In the genomic region with DNA sequence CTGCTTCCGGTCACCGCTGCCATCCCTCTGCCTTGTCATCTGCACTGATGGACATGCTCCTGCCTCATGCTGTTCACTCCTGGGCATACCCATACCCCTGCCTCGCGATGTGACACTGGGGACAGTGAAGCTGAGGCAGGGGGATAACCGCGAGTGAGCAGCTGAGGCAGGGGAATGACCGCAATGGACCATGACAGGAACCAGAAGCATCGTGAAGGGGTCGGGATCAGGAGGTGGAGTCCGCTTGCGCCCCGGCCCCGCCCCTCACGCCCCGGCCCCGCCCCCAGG, we compare ENCODE assay signal across 8 mouse cellular contexts. TPM values are rescaled to one million over a fixed set of nuclear protein-coding genes. Genes with fewer than 3 reads are reported as not detected.
A peak's percentile ranks its signal among the peaks of the same experiment; 100 is the strongest.
DNase-seq lines count a peak whose midpoint lies in the region; ATAC-seq and TF ChIP-seq lines count a peak whose summit lies in the region.

No protein-coding gene starts in this region.

- peak overlapping the region; percentile 62; the same call in 1 of the 2 replicates for H3K27ac ChIP-seq in spleen, adult 2 months (ENCODE audit: insufficient read depth, low read length)
- no peak overlapping the region for H3K27ac ChIP-seq in limb, embryonic 13.5 days
- H3K27ac ChIP-seq in stomach, embryonic 15.5 days = no peak overlapping the region

- peaks cover 53% of the 10 kb centered on the region for H3K9me3 ChIP-seq in erythroblast, embryonic 14.5 days (ENCODE audit: control insufficient read depth, low read length)
- peaks cover 54% of the 10 kb centered on the region for H3K9me3 ChIP-seq in limb, embryonic 13.5 days
- no peaks in the 10 kb centered on the region; the same call in 1 of the 2 replicates for H3K9me3 ChIP-seq in stomach, embryonic 15.5 days

- WGBS in spleen, adult 2 months = 47% methylated on average over 16 of the region's 16 CpGs
- 24% methylated on average over 16 of the region's 16 CpGs for WGBS in limb, embryonic 13.5 days
- 33% methylated on average over 16 of the region's 16 CpGs for WGBS in stomach, embryonic 15.5 days

- ATAC-seq in erythroblast, adult 5-6 weeks (replicated peaks; ENCODE audit: low FRiP score, poor library complexity, severe bottlenecking) = no peak
- 0 out of 2 replicates have a peak, but pooled peaks have one; percentile 2 for ATAC-seq in limb, embryonic 13.5 days (ENCODE audit: low FRiP score, low read depth)
- ATAC-seq in stomach, embryonic 15.5 days (ENCODE audit: insufficient read depth, low FRiP score, low read depth) = 0 out of 2 replicates have a peak, but pooled peaks have one; percentile 0
- ATAC-seq in megakaryocyte-erythroid progenitor cell, adult 5-6 weeks (replicated peaks; ENCODE audit: low FRiP score, low TSS enrichment, poor library complexity, severe bottlenecking) = no peak

- no peak for TF ChIP-seq POLR2A in spleen, adult 2 months (IDR thresholded peaks at IDR 0.05; ENCODE audit: low read depth, low read length)

- TF ChIP-seq CTCF in spleen, adult 2 months (IDR thresholded peaks at IDR 0.05; ENCODE audit: extremely low read depth, insufficient read depth, insufficient read length, insufficient replicate concordance) = no peak

- peak overlapping the region; percentile 72 for H3K4me2 ChIP-seq in limb, embryonic 13.5 days (replicated peaks)
- H3K4me2 ChIP-seq in stomach, embryonic 15.5 days = peak overlapping the region; percentile 87

- peaks cover 5% of the 10 kb centered on the region; the same call in 1 of the 2 replicates for H3K27me3 ChIP-seq in erythroblast, embryonic 14.5 days (ENCODE audit: control insufficient read depth)
- H3K27me3 ChIP-seq in spleen, adult 2 months (ENCODE audit: control insufficient read depth, insufficient read depth, low read length) = no peaks in the 10 kb centered on the region
- H3K27me3 ChIP-seq in limb, embryonic 13.5 days = no peaks in the 10 kb centered on the region
- no peaks in the 10 kb centered on the region for H3K27me3 ChIP-seq in stomach, embryonic 15.5 days (replicated peaks)

- DNase-seq in spleen, adult 2 months (ENCODE audit: low read depth in 1 of 2, low spot score in 2 of 2) = peak in 1 of 2 experiments; percentile 23
- DNase-seq in spleen, postnatal 14 days (ENCODE audit: low spot score in 2 of 2) = no peak
- no peak for DNase-seq in kidney, postnatal 10 days

- H3K4me1 ChIP-seq in erythroblast, embryonic 14.5 days (ENCODE audit: control insufficient read depth) = peaks cover 14% of the 10 kb centered on the region
- H3K4me1 ChIP-seq in spleen, adult 2 months (ENCODE audit: control insufficient read depth, insufficient read depth, insufficient read length) = no peaks in the 10 kb centered on the region
- H3K4me1 ChIP-seq in limb, embryonic 13.5 days = no peaks in the 10 kb centered on the region
- no peaks in the 10 kb centered on the region for H3K4me1 ChIP-seq in stomach, embryonic 15.5 days

- H3K36me3 ChIP-seq in erythroblast, embryonic 14.5 days (ENCODE audit: control insufficient read depth) = peaks cover 16% of the 10 kb centered on the region
- no peaks in the 10 kb centered on the region for H3K36me3 ChIP-seq in spleen, adult 2 months (ENCODE audit: control insufficient read depth, insufficient read depth, low read length)
- peaks cover 43% of the 10 kb centered on the region for H3K36me3 ChIP-seq in limb, embryonic 13.5 days
- peaks cover 7% of the 10 kb centered on the region; the same call in 1 of the 2 replicates for H3K36me3 ChIP-seq in stomach, embryonic 15.5 days

- peak overlapping the region; percentile 68 for H3K4me3 ChIP-seq in erythroblast, embryonic 14.5 days (replicated peaks)
- peak overlapping the region; percentile 86; the same call in 1 of the 2 replicates for H3K4me3 ChIP-seq in spleen, adult 2 months (ENCODE audit: extremely low read depth, insufficient read depth, insufficient read length)
- peak overlapping the region; percentile 62 for H3K4me3 ChIP-seq in limb, embryonic 13.5 days
- H3K4me3 ChIP-seq in stomach, embryonic 15.5 days (replicated peaks) = peak overlapping the region; percentile 62

- H3K9ac ChIP-seq in limb, embryonic 13.5 days = peak overlapping the region; percentile 61; the same call in 1 of the 2 replicates
- no peak overlapping the region; the same call in 1 of the 2 replicates for H3K9ac ChIP-seq in stomach, embryonic 15.5 days

RNA-seq across cellular contexts. Expression of gene Il3ra, which starts 0.7 kb away (rescaled TPM):
- polyA plus RNA-seq in erythroblast, embryonic 14.5 days (2012) = 0.66 and 0.87 TPM in 2 replicates
- 1.9 and 4.2 TPM in 2 replicates for total RNA-seq in erythroblast, adult 5-6 weeks (2015; ENCODE audit: low replicate concordance)
- 7.0 and 10.0 TPM in 2 replicates for total RNA-seq in erythroblast, adult 5-6 weeks (2017; ENCODE audit: low replicate concordance)
- 56.9 and 65.3 TPM in 2 replicates for polyA plus RNA-seq in spleen, adult 2 months (2012; rRNA removed)
- polyA plus RNA-seq in limb, embryonic 13.5 days (2015; fragmentation: Nextera tagmentation; extraction: Ambion mirVana) = 4.8 and 5.0 TPM in 2 replicates
- polyA plus RNA-seq in stomach, embryonic 15.5 days (2015; fragmentation: Nextera tagmentation; extraction: Ambion mirVana) = 5.9 and 8.0 TPM in 2 replicates
- 5.0 and 5.9 TPM in 2 replicates for total RNA-seq in megakaryocyte-erythroid progenitor cell, adult 5-6 weeks (2014; fragmentation: Nextera tagmentation)
- 5.9 TPM in 1 of 2 replicates, not detected in the other for total RNA-seq in megakaryocyte-erythroid progenitor cell, adult 5-6 weeks (2017)

RNA-seq across cellular contexts. Expression of gene Olfr31, which starts 24.1 kb away (rescaled TPM):
- not detected in 2 replicates for polyA plus RNA-seq in erythroblast, embryonic 14.5 days (2012)
- 3.8 TPM in 1 of 2 replicates, not detected in the other for total RNA-seq in erythroblast, adult 5-6 weeks (2015; ENCODE audit: low replicate concordance)
- total RNA-seq in erythroblast, adult 5-6 weeks (2017; ENCODE audit: low replicate concordance) = not detected in 2 replicates
- polyA plus RNA-seq in spleen, adult 2 months (2012; rRNA removed) = not detected in 2 replicates
- not detected in 2 replicates for polyA plus RNA-seq in limb, embryonic 13.5 days (2015; fragmentation: Nextera tagmentation; extraction: Ambion mirVana)
- not detected in 2 replicates for polyA plus RNA-seq in stomach, embryonic 15.5 days (2015; fragmentation: Nextera tagmentation; extraction: Ambion mirVana)
- total RNA-seq in megakaryocyte-erythroid progenitor cell, adult 5-6 weeks (2014; fragmentation: Nextera tagmentation) = not detected in 2 replicates
- total RNA-seq in megakaryocyte-erythroid progenitor cell, adult 5-6 weeks (2017) = not detected in 2 replicates

RNA-seq across cellular contexts. Expression of gene Olfr721-ps1, which starts 54.3 kb away (rescaled TPM):
- polyA plus RNA-seq in erythroblast, embryonic 14.5 days (2012) = not detected in 2 replicates
- not detected in 2 replicates for total RNA-seq in erythroblast, adult 5-6 weeks (2015; ENCODE audit: low replicate concordance)
- total RNA-seq in erythroblast, adult 5-6 weeks (2017; ENCODE audit: low replicate concordance) = not detected in 2 replicates
- not detected in 2 replicates for polyA plus RNA-seq in spleen, adult 2 months (2012; rRNA removed)
- not detected in 2 replicates for polyA plus RNA-seq in limb, embryonic 13.5 days (2015; fragmentation: Nextera tagmentation; extraction: Ambion mirVana)
- not detected in 2 replicates for polyA plus RNA-seq in stomach, embryonic 15.5 days (2015; fragmentation: Nextera tagmentation; extraction: Ambion mirVana)
- total RNA-seq in megakaryocyte-erythroid progenitor cell, adult 5-6 weeks (2014; fragmentation: Nextera tagmentation) = not detected in 2 replicates
- total RNA-seq in megakaryocyte-erythroid progenitor cell, adult 5-6 weeks (2017) = not detected in 2 replicates

Comparison
In these comparisons a context has a peak if more than half of its experiments do, and no peak if none do; other contexts are left out.
1. ATAC-seq: peak in limb, embryonic 13.5 days (single experiment) and stomach, embryonic 15.5 days (single experiment); none in erythroblast, adult 5-6 weeks (single experiment) and megakaryocyte-erythroid progenitor cell, adult 5-6 weeks (single experiment).
2. Peak in every context shown above with its lines, with median percentiles within 50 percentile points of each other: H3K4me3 ChIP-seq.